Mouse (Mus musculus) hindbrain, embryonic 16.5 days (tissue): Measurements from ENCODE around the gene Hdgfl2. TPM values are rescaled to one million over a fixed set of nuclear protein-coding genes. Genes with fewer than 3 reads are reported as not detected.
"Not testable (repeated sequence)": the region's sequence is repeated elsewhere in the genome, so short reads cannot be mapped to it uniquely, and the experiment has no call there.

Experiments
- ATAC-seq: fragments of 200-750 bp; cut with Nextera tagmentation; 2 replicates; pipeline ENCODE4 v1.8.0; 2017; ENCODE audit warnings: moderate TSS enrichment, moderate library complexity
- H3K27ac ChIP-seq: fragments of 300-500 bp; sonication (generic); 2 replicates; pipeline ENCODE4 v1.5.1; 2014; ENCODE audit warnings: low read depth, mild to moderate bottlenecking, control low read depth, low read length, moderate library complexity
- H3K27me3 ChIP-seq: fragments of 300-500 bp; sonication (generic); replicated peaks from 2 replicates; pipeline ENCODE4 v1.6.1; 2014; ENCODE audit warnings: low read length; ENCODE audit not compliant: control insufficient read depth, insufficient read depth
- H3K36me3 ChIP-seq: fragments of 300-500 bp; sonication (generic); 2 replicates; pipeline ENCODE4 v1.6.1; 2014; ENCODE audit warnings: mild to moderate bottlenecking, low read length, moderate library complexity, mixed read lengths; ENCODE audit not compliant: control insufficient read depth, insufficient read depth
- H3K4me1 ChIP-seq: fragments of 300-500 bp; sonication (generic); 2 replicates; pipeline ENCODE4 v1.6.1; 2014; ENCODE audit warnings: low read depth, low read length; ENCODE audit not compliant: control insufficient read depth, insufficient read depth
- H3K4me2 ChIP-seq: fragments of 300-500 bp; sonication (generic); 2 replicates; pipeline ENCODE4 v1.6.1; 2014; ENCODE audit warnings: mild to moderate bottlenecking, low read length, control low read depth, moderate library complexity
- H3K4me3 ChIP-seq: fragments of 300-500 bp; sonication (generic); 2 replicates; pipeline ENCODE4 v1.5.1; 2014; ENCODE audit warnings: mild to moderate bottlenecking, low read length, control low read depth, moderate library complexity
- H3K9ac ChIP-seq: fragments of 300-500 bp; sonication (generic); 2 replicates; pipeline ENCODE4 v1.6.1; 2014; ENCODE audit warnings: low read depth, mild to moderate bottlenecking, control low read depth, low read length, moderate library complexity
- H3K9me3 ChIP-seq: fragments of 300-500 bp; sonication (generic); 2 replicates; pipeline ENCODE4 v1.6.1; 2014; ENCODE audit warnings: mild to moderate bottlenecking, low read length, moderate library complexity; ENCODE audit not compliant: control insufficient read depth
- WGBS: fragments of 180-500 bp; shearing (Covaris S2); extraction: QIAGEN DNeasy Blood & Tissue Kit; methylation state at CpG from one replicate; pipeline ENCODE4 v1.1.7; 2014; 5-methylcytosine and 5-hydroxymethylcytosine counted together
- polyA plus RNA-seq: library from polyadenylated mRNA; unstranded; fragments of >200 nt; fragmentation: Nextera tagmentation; extraction: Ambion mirVana; gene quantifications from 2 replicates; pipeline ENCODE4 v1.2.1, GENCODE M21; 2015

Gene Hdgfl2
- polyA plus RNA-seq, 1 experiment from 2014 or later, result 125 TPM

DNA sequence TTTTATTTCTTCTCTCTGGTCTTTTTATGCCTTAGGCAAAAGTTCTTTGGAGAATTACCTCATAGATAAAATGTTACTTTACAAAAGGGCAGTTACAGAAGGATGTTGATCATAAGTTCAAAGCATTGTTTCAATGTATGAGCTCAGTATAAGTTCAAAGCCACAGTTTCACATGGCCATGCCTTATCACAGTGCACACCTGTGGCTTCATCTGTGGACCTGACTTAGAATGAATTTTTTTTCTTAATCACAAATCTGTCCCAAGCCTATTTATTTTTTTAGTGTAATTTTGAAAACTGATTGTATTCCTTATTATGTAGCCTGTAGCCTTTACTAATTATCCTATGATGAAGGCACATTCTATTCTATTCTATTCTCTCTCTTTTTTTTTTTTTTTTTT, 24.5 kb upstream of the Hdgfl2 start:
- no peaks in the 10 kb centered on the region for H3K9me3 ChIP-seq
- H3K4me1 ChIP-seq, result no peaks in the 10 kb centered on the region
- H3K27ac ChIP-seq, result no peak overlapping the region
- H3K9ac ChIP-seq, result no peak overlapping the region
- ATAC-seq, result no peak
- H3K4me2 ChIP-seq, result no peak overlapping the region
- H3K36me3 ChIP-seq, result peaks cover 6% of the 10 kb centered on the region
- H3K27me3 ChIP-seq, result no peaks in the 10 kb centered on the region
- no peak overlapping the region for H3K4me3 ChIP-seq

DNA sequence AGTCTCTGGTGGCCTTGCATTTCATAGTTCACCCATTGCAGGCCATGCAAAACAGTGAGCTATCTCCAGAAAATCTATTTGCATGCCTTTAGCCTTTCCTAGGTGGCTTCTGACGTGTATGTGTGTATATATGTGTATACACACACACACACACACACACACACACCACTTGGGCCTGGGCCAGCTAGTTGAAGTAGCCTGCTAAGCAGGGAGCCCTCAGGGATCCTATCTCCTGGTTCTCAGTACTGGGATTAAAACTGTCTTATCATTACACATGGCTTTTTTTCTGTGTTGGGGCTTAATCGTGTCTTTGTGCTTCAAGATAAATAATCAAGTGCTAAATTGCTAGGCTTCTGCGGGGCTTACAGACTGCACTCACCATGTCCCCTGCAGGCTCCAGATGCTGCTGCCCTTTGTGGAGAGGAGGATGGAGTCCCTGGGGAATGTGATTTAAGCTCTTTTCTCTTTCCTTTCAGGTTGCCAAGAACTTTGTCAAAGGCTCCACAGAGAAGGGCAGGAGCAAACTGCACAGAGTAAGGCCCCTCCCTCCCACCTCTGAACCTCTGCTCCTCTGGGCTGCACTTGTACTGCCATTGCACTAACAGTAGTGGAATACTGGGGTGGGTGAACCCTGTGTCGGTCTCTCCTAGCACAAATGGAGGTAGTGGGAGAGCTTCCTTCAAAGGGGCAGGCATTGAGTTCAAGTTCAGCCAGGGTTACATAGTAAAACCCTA, 23.3 kb upstream of the Hdgfl2 start:
- Histone ChIP-seq H3K27ac (no peak overlapping the region), H3K4me1 (no peaks in the 10 kb centered on the region), H3K4me2 (no peak overlapping the region), H3K27me3 (no peaks in the 10 kb centered on the region), H3K9ac (no peak overlapping the region), H3K4me3 (no peak overlapping the region), H3K9me3 (no peaks in the 10 kb centered on the region), H3K36me3 (peaks cover 6% of the 10 kb centered on the region)
- no peak for ATAC-seq
- 65% methylated on average over 4 of the region's 4 CpGs for WGBS

DNA sequence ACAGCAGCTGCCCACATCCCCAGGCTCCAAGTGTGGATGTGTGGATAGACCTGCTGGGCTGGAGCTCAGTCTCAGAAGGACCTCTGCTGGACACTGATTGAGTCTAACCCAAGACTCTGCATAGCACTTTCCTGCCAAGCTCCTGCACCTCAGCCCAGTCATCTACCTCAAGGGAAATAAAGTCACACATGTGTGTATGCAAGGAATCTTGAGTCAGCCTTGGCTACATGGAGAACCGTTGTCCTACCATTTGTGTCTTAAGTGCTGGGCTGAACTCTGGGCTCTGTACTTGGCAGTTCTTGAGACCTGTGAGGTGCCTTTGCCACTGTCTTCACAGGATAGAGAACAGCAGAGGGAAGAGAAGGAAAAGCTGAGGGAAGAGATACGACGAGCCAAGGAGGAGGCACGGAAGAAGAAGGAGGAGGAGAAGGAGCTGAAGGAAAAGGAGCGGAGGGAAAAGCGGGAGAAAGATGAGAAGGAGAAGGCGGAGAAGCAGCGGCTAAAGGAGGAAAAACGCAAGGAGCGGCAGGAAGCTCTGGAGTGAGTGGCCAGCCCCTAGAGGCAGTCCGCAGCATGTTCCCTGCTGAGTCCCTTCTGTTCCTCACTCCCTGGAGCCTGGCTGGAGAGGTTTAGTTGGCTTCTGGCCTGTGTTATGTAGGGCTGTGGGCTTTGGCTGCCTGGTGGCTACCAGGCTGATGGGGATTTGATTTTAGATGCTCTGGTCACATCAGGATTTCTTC, 21.9 kb upstream of the Hdgfl2 start:
- no peak overlapping the region for H3K4me3 ChIP-seq
- WGBS, result 88% methylated on average over 11 of the region's 11 CpGs

DNA sequence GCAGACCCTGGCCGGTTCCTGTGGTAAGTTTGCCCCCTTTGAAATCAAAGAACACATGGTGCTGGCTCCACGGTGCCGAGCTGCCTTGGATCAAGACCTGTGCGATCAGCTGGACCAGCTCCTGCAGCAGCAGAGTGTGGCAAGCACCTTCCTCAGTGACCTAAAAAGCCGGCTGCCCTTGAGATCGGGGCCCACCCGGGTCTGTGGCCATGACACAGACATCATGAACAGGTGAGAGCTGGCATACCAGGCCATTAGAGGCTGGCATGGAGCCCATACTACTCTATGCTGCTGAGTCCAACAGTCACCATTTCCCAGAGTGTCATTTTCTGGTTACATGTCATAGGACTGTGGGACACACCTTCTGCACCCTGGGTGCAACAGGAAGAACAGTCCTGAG, 17.4 kb upstream of the Hdgfl2 start:
- Histone ChIP-seq H3K4me3 (no peak overlapping the region), H3K9me3 (no peaks in the 10 kb centered on the region), H3K9ac (no peak overlapping the region), H3K4me2 (no peak overlapping the region), H3K27ac (no peak overlapping the region), H3K27me3 (no peaks in the 10 kb centered on the region), H3K4me1 (no peaks in the 10 kb centered on the region), H3K36me3 (peaks cover 6% of the 10 kb centered on the region)
- ATAC-seq, result no peak
- 97% methylated on average over 7 of the region's 7 CpGs for WGBS

More for the DNA sequence above, 21.9 kb upstream of the Hdgfl2 start:
- no peaks in the 10 kb centered on the region for H3K9me3 ChIP-seq
- no peak overlapping the region for H3K4me2 ChIP-seq
- no peaks in the 10 kb centered on the region for H3K4me1 ChIP-seq
- ATAC-seq, result no peak
- peaks cover 6% of the 10 kb centered on the region for H3K36me3 ChIP-seq
- H3K27me3 ChIP-seq, result no peaks in the 10 kb centered on the region
- no peak overlapping the region for H3K27ac ChIP-seq
- no peak overlapping the region for H3K9ac ChIP-seq

DNA sequence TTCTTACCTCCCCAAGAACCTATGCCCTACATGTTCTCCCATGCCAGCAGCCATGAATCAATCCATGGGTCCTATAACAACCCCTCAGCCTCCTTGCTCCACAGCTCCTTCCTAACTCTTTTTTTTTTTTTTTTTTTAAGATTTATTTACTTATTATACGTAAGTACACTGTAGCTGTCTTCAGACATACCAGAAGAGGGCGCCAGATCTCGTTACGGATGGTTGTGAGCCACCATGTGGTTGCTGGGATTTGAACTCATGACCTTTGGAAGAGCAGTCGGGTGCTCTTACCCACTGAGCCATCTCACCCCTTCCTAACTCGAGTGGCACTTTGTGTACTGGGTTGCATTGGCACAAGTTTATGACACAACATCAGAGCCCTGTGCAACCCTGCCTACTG, 13.7 kb upstream of the Hdgfl2 start:
- not testable (repeated sequence) for H3K9ac ChIP-seq, H3K9me3 ChIP-seq, H3K4me2 ChIP-seq, H3K4me3 ChIP-seq, H3K27me3 ChIP-seq, H3K27ac ChIP-seq, ATAC-seq, H3K4me1 ChIP-seq
- WGBS, result 81% methylated on average over 6 of the region's 6 CpGs
- peaks cover 32% of the 10 kb centered on the region for H3K36me3 ChIP-seq

DNA sequence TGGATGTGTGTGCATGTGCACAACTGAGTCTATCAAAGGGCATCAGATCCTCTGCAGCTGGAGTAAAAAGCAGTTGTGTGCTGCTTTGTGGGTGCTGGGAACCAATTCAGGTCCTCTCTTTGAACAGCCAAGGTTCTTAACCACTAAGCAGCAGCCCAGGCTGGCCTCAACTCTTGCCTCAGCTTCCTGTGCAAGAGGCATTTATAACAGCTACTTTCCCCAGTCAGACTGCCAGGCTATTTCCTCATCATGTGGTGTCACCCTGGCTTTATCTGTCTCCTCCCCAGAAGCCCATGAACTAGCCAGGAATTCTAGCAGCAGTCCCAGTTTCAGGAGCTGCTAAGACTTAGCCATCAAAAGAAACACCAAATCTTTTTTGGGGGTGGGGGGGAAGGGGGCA, 13.0 kb upstream of the Hdgfl2 start:
- no peaks in the 10 kb centered on the region for H3K9me3 ChIP-seq
- peaks cover 39% of the 10 kb centered on the region for H3K36me3 ChIP-seq
- no peak overlapping the region for H3K9ac ChIP-seq
- H3K4me2 ChIP-seq, result no peak overlapping the region
- no peaks in the 10 kb centered on the region for H3K4me1 ChIP-seq
- H3K4me3 ChIP-seq, result no peak overlapping the region
- ATAC-seq, result no peak
- H3K27ac ChIP-seq, result no peak overlapping the region
- H3K27me3 ChIP-seq, result no peaks in the 10 kb centered on the region

DNA sequence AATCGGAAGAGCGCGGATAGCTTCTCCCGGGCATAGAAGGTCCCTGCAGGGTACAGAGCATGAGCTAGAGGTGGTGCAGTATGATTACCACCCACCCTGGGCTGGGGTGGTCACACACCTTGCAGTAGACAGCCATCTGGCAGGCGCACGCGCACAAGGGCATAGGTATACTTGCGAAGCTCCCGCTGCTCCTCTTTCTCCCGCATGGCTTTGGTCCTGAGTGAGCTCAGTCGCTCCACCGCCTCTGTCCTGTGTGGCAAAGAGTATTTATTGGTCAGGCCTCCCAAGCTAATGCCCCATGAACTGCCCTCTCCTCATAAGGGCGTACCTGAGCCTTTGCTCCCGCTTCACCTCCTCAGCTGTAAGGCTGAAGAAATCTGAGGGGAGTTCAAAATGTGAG, 10.4 kb upstream of the Hdgfl2 start:
- WGBS, result 96% methylated on average over 14 of the region's 14 CpGs
- H3K4me1 ChIP-seq, result peaks cover 5% of the 10 kb centered on the region

DNA sequence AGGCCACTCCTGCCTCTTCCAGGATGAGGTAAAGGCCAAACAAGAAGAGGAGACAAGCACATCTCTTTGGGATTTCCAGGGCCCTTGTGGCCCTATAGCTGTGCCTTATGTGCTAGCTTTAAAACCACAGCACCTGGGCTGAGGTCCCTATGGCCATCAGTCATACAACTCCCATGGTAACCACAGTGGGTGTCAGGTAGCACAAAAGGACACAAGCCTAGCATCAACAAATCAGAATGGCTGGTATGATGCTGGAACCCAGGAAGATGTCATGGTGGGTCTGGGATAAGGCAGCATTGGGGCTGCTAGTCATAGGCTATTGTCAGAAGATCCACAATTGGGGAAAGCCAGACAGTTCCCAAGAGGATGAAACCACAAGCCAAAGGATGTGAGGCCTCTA, 8.3 kb upstream of the Hdgfl2 start:
- ATAC-seq, result no peak
- Histone ChIP-seq H3K4me2 (no peak overlapping the region), H3K27ac (no peak overlapping the region), H3K9ac (no peak overlapping the region), H3K4me3 (no peak overlapping the region), H3K9me3 (no peaks in the 10 kb centered on the region), H3K27me3 (no peaks in the 10 kb centered on the region), H3K36me3 (peaks cover 54% of the 10 kb centered on the region), H3K4me1 (peaks cover 12% of the 10 kb centered on the region)

More for the DNA sequence above, 10.4 kb upstream of the Hdgfl2 start:
- Histone ChIP-seq H3K4me3 (no peak overlapping the region), H3K4me2 (no peak overlapping the region), H3K9me3 (no peaks in the 10 kb centered on the region), H3K36me3 (peaks cover 54% of the 10 kb centered on the region), H3K9ac (no peak overlapping the region), H3K27ac (no peak overlapping the region), H3K27me3 (no peaks in the 10 kb centered on the region)
- no peak for ATAC-seq

DNA sequence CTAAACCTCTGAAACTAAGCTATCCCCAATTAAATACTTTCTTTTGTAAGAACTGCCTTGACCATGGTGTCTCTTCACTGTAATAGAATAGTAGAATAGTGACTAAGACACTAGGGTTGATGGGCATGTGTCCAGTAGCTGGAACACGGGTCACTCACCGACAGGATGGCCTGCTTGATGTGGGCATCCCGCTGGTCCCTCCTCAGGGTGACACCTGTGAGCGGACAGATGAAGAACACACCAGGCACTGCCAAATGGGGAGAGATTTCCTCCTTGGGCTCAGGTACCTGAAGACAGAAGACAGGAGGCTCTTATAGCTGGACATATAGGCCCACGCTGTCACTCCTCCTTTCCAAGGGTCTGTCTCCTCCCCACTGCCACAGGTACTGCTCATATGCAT, 7.2 kb upstream of the Hdgfl2 start:
- no peaks in the 10 kb centered on the region for H3K9me3 ChIP-seq
- peaks cover 12% of the 10 kb centered on the region for H3K4me1 ChIP-seq
- H3K27ac ChIP-seq, result no peak overlapping the region
- no peak overlapping the region for H3K9ac ChIP-seq
- no peaks in the 10 kb centered on the region for H3K27me3 ChIP-seq
- WGBS, result 93% methylated on average over 5 of the region's 5 CpGs
- ATAC-seq, result no peak
- peaks cover 54% of the 10 kb centered on the region for H3K36me3 ChIP-seq
- H3K4me2 ChIP-seq, result no peak overlapping the region
- H3K4me3 ChIP-seq, result no peak overlapping the region
